8 mouse cellular contexts compared by ENCODE assay signal in genomic region chr17:83128843-83129544, GRCm38 (mm10).
DNase-seq lines count a peak whose midpoint lies in the region; ATAC-seq and TF ChIP-seq lines count a peak whose summit lies in the region.

No protein-coding gene starts in this region.

- no peak for TF ChIP-seq POLR2A in thymus, adult 2 months (IDR thresholded peaks at IDR 0.05; ENCODE audit: control insufficient read depth, extremely low read depth, insufficient read depth, low read length, poor library complexity)

- H3K4me1 ChIP-seq in lung, embryonic 16.5 days (replicated peaks; ENCODE audit: control insufficient read depth, insufficient read depth, low read length) = peaks cover 13% of the 10 kb centered on the region
- peaks cover 24% of the 10 kb centered on the region for H3K4me1 ChIP-seq in embryonic facial prominence, embryonic 15.5 days
- no peaks in the 10 kb centered on the region for H3K4me1 ChIP-seq in thymus, adult 2 months (replicated peaks; ENCODE audit: control insufficient read depth, insufficient read depth, low read length)
- H3K4me1 ChIP-seq in liver, postnatal 0 days (ENCODE audit: insufficient read depth) = no peaks in the 10 kb centered on the region

- no peak overlapping the region for H3K27ac ChIP-seq in lung, embryonic 16.5 days (ENCODE audit: low read length)
- H3K27ac ChIP-seq in embryonic facial prominence, embryonic 15.5 days (replicated peaks) = no peak overlapping the region
- H3K27ac ChIP-seq in thymus, adult 2 months (ENCODE audit: control insufficient read depth, insufficient read depth, low read length) = no peak overlapping the region
- H3K27ac ChIP-seq in liver, postnatal 0 days (ENCODE audit: low read depth) = no peak overlapping the region

- no peak overlapping the region for H3K4me3 ChIP-seq in lung, embryonic 16.5 days (ENCODE audit: low read length)
- H3K4me3 ChIP-seq in embryonic facial prominence, embryonic 15.5 days (replicated peaks) = no peak overlapping the region
- H3K4me3 ChIP-seq in thymus, adult 2 months (ENCODE audit: control insufficient read depth, insufficient read depth, low read length) = no peak overlapping the region
- H3K4me3 ChIP-seq in liver, postnatal 0 days (ENCODE audit: low read depth, low read length) = no peak overlapping the region

- no peaks in the 10 kb centered on the region for H3K27me3 ChIP-seq in lung, embryonic 16.5 days (ENCODE audit: control insufficient read depth, insufficient read depth, low read depth, low read length)
- H3K27me3 ChIP-seq in embryonic facial prominence, embryonic 15.5 days = peaks cover 65% of the 10 kb centered on the region
- H3K27me3 ChIP-seq in thymus, adult 2 months (ENCODE audit: control insufficient read depth, insufficient read depth, low read length) = no peaks in the 10 kb centered on the region
- H3K27me3 ChIP-seq in liver, postnatal 0 days (ENCODE audit: insufficient read depth, low read length) = no peaks in the 10 kb centered on the region

- no peaks in the 10 kb centered on the region for H3K9me3 ChIP-seq in lung, embryonic 16.5 days (ENCODE audit: control insufficient read depth, low read length)
- H3K9me3 ChIP-seq in embryonic facial prominence, embryonic 15.5 days (replicated peaks) = no peaks in the 10 kb centered on the region
- no peaks in the 10 kb centered on the region for H3K9me3 ChIP-seq in liver, postnatal 0 days (ENCODE audit: low read length)

- no peak for TF ChIP-seq EP300 in liver, postnatal 0 days (IDR thresholded peaks at IDR 0.05; ENCODE audit: low read depth)

- H3K4me2 ChIP-seq in lung, embryonic 16.5 days (ENCODE audit: low read depth, low read length) = no peak overlapping the region
- H3K4me2 ChIP-seq in embryonic facial prominence, embryonic 15.5 days (replicated peaks) = peak overlapping the region; percentile 22
- H3K4me2 ChIP-seq in liver, postnatal 0 days (ENCODE audit: low read depth, low read length) = no peak overlapping the region

- no peak overlapping the region for H3K9ac ChIP-seq in lung, embryonic 16.5 days (ENCODE audit: low read length)
- no peak overlapping the region for H3K9ac ChIP-seq in embryonic facial prominence, embryonic 15.5 days
- H3K9ac ChIP-seq in liver, postnatal 0 days (replicated peaks) = no peak overlapping the region

- no peaks in the 10 kb centered on the region for H3K36me3 ChIP-seq in lung, embryonic 16.5 days (ENCODE audit: control insufficient read depth, insufficient read depth, low read length)
- no peaks in the 10 kb centered on the region for H3K36me3 ChIP-seq in embryonic facial prominence, embryonic 15.5 days
- H3K36me3 ChIP-seq in thymus, adult 2 months (ENCODE audit: control insufficient read depth, insufficient read depth, low read length) = no peaks in the 10 kb centered on the region
- H3K36me3 ChIP-seq in liver, postnatal 0 days (replicated peaks; ENCODE audit: insufficient read depth, low read length) = no peaks in the 10 kb centered on the region

- WGBS in lung, embryonic 16.5 days = 59% methylated on average over 14 of the region's 14 CpGs
- 38% methylated on average over 14 of the region's 14 CpGs for WGBS in embryonic facial prominence, embryonic 15.5 days
- WGBS in thymus, adult 2 months = 94% methylated on average over 14 of the region's 14 CpGs
- 79% methylated on average over 14 of the region's 14 CpGs for WGBS in liver, postnatal 0 days (ENCODE audit: insufficient replicate concordance)

- TF ChIP-seq CTCF in thymus, adult 2 months (IDR thresholded peaks at IDR 0.05; ENCODE audit: borderline replicate concordance, control insufficient read depth, extremely low read depth, insufficient read depth, low read length, poor library complexity) = no peak
- no peak for TF ChIP-seq CTCF in liver, postnatal 0 days (IDR thresholded peaks at IDR 0.05; ENCODE audit: low read depth)

- ATAC-seq in lung, embryonic 16.5 days (ENCODE audit: low read depth) = peak; percentile 64
- peak; percentile 70; the same call in 1 of the 2 replicates for ATAC-seq in embryonic facial prominence, embryonic 15.5 days (ENCODE audit: insufficient number of reproducible peaks, low FRiP score, low TSS enrichment, low read depth)
- ATAC-seq in liver, postnatal 0 days = no peak

- no peak for DNase-seq in lung, postnatal 25 days (ENCODE audit: low spot score)
- DNase-seq in layer of hippocampus, adult 9-10 months (ENCODE audit: low spot score) = peak; percentile 32
- peak; percentile 73 for DNase-seq in retina, postnatal 1 day
- no peak for DNase-seq in thymus, adult 2 months
- no peak for DNase-seq in liver, postnatal 0 days
- DNase-seq in urinary bladder, postnatal 36 days (ENCODE audit: low spot score in 2 of 2) = no peak

Comparison
In these comparisons a context has a peak if more than half of its experiments do, and no peak if none do; other contexts are left out.
1. DNase-seq: peak in layer of hippocampus, adult 9-10 months (single experiment) and retina, postnatal 1 day (single experiment); none in lung, postnatal 25 days (single experiment), thymus, adult 2 months (single experiment), liver, postnatal 0 days (single experiment) and urinary bladder, postnatal 36 days (0 of 2).